Mouse (Mus musculus): ENCODE data around the gene Itprid2.

DNA sequence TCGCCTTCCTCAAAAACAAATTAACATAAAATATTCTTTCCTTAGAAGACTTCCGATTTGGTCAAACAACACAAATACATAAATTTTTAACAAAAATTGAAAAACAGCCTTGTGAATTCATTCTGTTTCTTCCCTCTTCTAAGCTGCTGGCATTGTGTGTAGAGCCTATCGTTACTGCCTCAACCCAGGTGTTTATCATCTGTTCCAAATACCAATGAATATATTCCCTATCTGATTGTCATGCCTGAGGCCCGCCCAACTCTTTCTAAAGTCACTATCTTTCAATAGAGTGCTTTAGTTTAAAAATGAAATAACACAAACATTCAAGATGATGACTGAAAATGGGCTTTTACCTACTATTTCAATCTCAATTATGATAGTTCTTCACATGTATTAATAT lies 11.9 kb upstream of the Itprid2 start:
- TF ChIP-seq CTCF (IDR thresholded peaks at IDR 0.05; ENCODE audit: low read depth, low read length) (no peak), POLR2A (IDR thresholded peaks at IDR 0.05; ENCODE audit: insufficient read depth, low read length) (no peak), EP300 (IDR thresholded peaks at IDR 0.05; ENCODE audit: insufficient read depth, low read depth, low read length) (no peak)

Data from ES-Bruce4 (cell line).